Mouse (Mus musculus) gastrocnemius, postnatal 14 days (tissue): ENCODE measurements around the gene Pla2g5. TPM values are rescaled to one million over a fixed set of nuclear protein-coding genes. Genes with fewer than 3 reads are reported as not detected.
"Not testable (repeated sequence)": the region's sequence is repeated elsewhere in the genome, so short reads cannot be mapped to it uniquely, and the experiment has no call there.

Experiments used
- DNase-seq: peaks from one replicate; pipeline ENCODE4 v3.0.0; 2021; ENCODE audit warnings: mixed read lengths
- intact Hi-C: fragments of 180-260 bp; cut with DNase I; formaldehyde crosslinking; loops from one replicate; pipeline ENCODE4 v1.15.1; 2025; ENCODE audit warnings: low total_unique reads
- total RNA-seq, 2 experiments: library from RNA; stranded (reverse); gene quantifications; 2 replicates each; pipeline ENCODE4 v1.2.3; 2021

Gene Pla2g5
- total RNA-seq, 2 experiments from 2014 or later, result 0.95 to 1.8 TPM

- intact Hi-C loops, result no loop called here
Measured at GRCm38 (mm10) chr4:138859728-138860127, 3.6 kb downstream of the Pla2g5 start.

GRCm38 (mm10) chr4:138859245-138859644 lies 4.0 kb downstream of the Pla2g5 start:
- intact Hi-C loops, result no loop called here
- no peak for DNase-seq

More at GRCm38 (mm10) chr4:138859728-138860127, 3.6 kb downstream of the Pla2g5 start:
- peak; percentile 75 for DNase-seq

GRCm38 (mm10) chr4:138858446-138858845 lies 4.8 kb downstream of the Pla2g5 start:
- DNase-seq, result no peak
- intact Hi-C loops, result no loop called here

- DNase-seq, result no peak
- intact Hi-C loops, result no loop called here
Measured at GRCm38 (mm10) chr4:138857576-138857975, 5.7 kb downstream of the Pla2g5 start.

GRCm38 (mm10) chr4:138856491-138856890 lies 6.8 kb downstream of the Pla2g5 start:
- intact Hi-C loops, result no loop called here
- peak; percentile 54 for DNase-seq

- no peak for DNase-seq
- intact Hi-C loops, result no loop called here
Measured at GRCm38 (mm10) chr4:138855092-138855632, 8.1 kb downstream of the Pla2g5 start.

- DNase-seq, result no peak
- intact Hi-C loops, result loop anchor here (5.0 kb wide), 2 partner anchors 101 to 406 kb away; no protein-coding TSS in a partner anchor
Measured at GRCm38 (mm10) chr4:138852961-138853360, 10.3 kb downstream of the Pla2g5 start.

- DNase-seq, result peak; percentile 61
- intact Hi-C loops, result loop anchor here (2.0 to 5.0 kb wide), 3 partner anchors 99 to 404 kb away; no protein-coding TSS in a partner anchor
Measured at GRCm38 (mm10) chr4:138851463-138851862, 11.8 kb downstream of the Pla2g5 start.

GRCm38 (mm10) chr4:138841386-138841785 lies 21.9 kb downstream of the Pla2g5 start:
- intact Hi-C loops, result no loop called here
- DNase-seq, result no peak

GRCm38 (mm10) chr4:138840726-138841125 lies 22.6 kb downstream of the Pla2g5 start:
- DNase-seq, result no peak
- intact Hi-C loops, result no loop called here

GRCm38 (mm10) chr4:138839806-138840205 lies 23.5 kb downstream of the Pla2g5 start:
- intact Hi-C loops, result no loop called here
- DNase-seq, result no peak

- DNase-seq, result no peak
- intact Hi-C loops, result no loop called here
Measured at GRCm38 (mm10) chr4:138827147-138827546, 36.1 kb downstream of the Pla2g5 start.

GRCm38 (mm10) chr4:138825751-138826567 lies 37.3 kb downstream of the Pla2g5 start:
- intact Hi-C loops, result no loop called here
- no peak for DNase-seq

- no peak for DNase-seq
- intact Hi-C loops, result no loop called here
Measured at GRCm38 (mm10) chr4:138824660-138825059, 38.6 kb downstream of the Pla2g5 start.

GRCm38 (mm10) chr4:138824161-138824560 lies 39.1 kb downstream of the Pla2g5 start:
- DNase-seq, intact Hi-C loops: not testable (repeated sequence)

GRCm38 (mm10) chr4:138821036-138821435 lies 42.2 kb downstream of the Pla2g5 start:
- intact Hi-C loops, result no loop called here

GRCm38 (mm10) chr4:138819101-138819500 lies 44.2 kb downstream of the Pla2g5 start:
- intact Hi-C loops, result no loop called here

More at GRCm38 (mm10) chr4:138821036-138821435, 42.2 kb downstream of the Pla2g5 start:
- no peak for DNase-seq

GRCm38 (mm10) chr4:138817736-138818135 lies 45.5 kb downstream of the Pla2g5 start:
- no peak for DNase-seq
- intact Hi-C loops, result no loop called here

More at GRCm38 (mm10) chr4:138819101-138819500, 44.2 kb downstream of the Pla2g5 start:
- DNase-seq, result peak; percentile 78

GRCm38 (mm10) chr4:138816166-138816565 lies 47.1 kb downstream of the Pla2g5 start:
- no peak for DNase-seq
- intact Hi-C loops, result no loop called here

- DNase-seq, result peak; percentile 26
- intact Hi-C loops, result no loop called here
Measured at GRCm38 (mm10) chr4:138806920-138807541, 56.3 kb downstream of the Pla2g5 start.
